Comparison of ENCODE assay signal across 8 mouse cellular contexts in genomic region chr7:4150059-4150541, GRCm38 (mm10). TPM values are rescaled to one million over a fixed set of nuclear protein-coding genes. Genes with fewer than 3 reads are reported as not detected.
DNase-seq lines count a peak whose midpoint lies in the region; ATAC-seq lines count a peak whose summit lies in the region.

Gene Leng9, minus strand, starts transcription at chr7:4150374.

- H3K4me3 ChIP-seq in heart, embryonic 11.5 days (ENCODE audit: low read depth, low read length), result peak within 1 kb of the TSS; percentile 59
- H3K4me3 ChIP-seq in kidney, embryonic 15.5 days (replicated peaks), result peak within 1 kb of the TSS; percentile 62
- peak within 1 kb of the TSS; percentile 80 for H3K4me3 ChIP-seq in lung, embryonic 16.5 days (ENCODE audit: low read length)

- intact Hi-C loops in left cerebral cortex, postnatal 36 days (cut with DNase I), result no loop called here

- H3K27ac ChIP-seq in heart, embryonic 11.5 days (ENCODE audit: low read depth, low read length), result peak within 1 kb of the TSS; percentile 84
- peak within 1 kb of the TSS; percentile 94 for H3K27ac ChIP-seq in kidney, embryonic 15.5 days
- peak within 1 kb of the TSS; percentile 99 for H3K27ac ChIP-seq in lung, embryonic 16.5 days (ENCODE audit: low read length)

- H3K27me3 ChIP-seq in heart, embryonic 11.5 days (ENCODE audit: control insufficient read depth, insufficient read depth, low read length), result peaks cover 11% of the 10 kb centered on the region; the same call in 1 of the 2 replicates
- peaks cover 20% of the 10 kb centered on the region for H3K27me3 ChIP-seq in kidney, embryonic 15.5 days
- H3K27me3 ChIP-seq in lung, embryonic 16.5 days (ENCODE audit: control insufficient read depth, insufficient read depth, low read depth, low read length), result no peaks in the 10 kb centered on the region; the same call in 1 of the 2 replicates

- DNase-seq in left cerebral cortex, postnatal 36 days (ENCODE audit: low spot score in 2 of 2), result peak; percentile 40 to 55
- no peak for DNase-seq in left cerebral cortex, adult 11 months (ENCODE audit: low spot score)
- DNase-seq in cerebellum, adult 9-10 months, result peak; percentile 82
- peak; percentile 50 to 70 for DNase-seq in spleen, postnatal 10 days (ENCODE audit: low spot score in 2 of 2)
- no peak for DNase-seq in T-cell, adult 2 months (ENCODE audit: low spot score)

- H3K9me3 ChIP-seq in heart, embryonic 11.5 days (replicated peaks; ENCODE audit: control insufficient read depth, low read length), result no peaks in the 10 kb centered on the region
- H3K9me3 ChIP-seq in kidney, embryonic 15.5 days (replicated peaks), result no peaks in the 10 kb centered on the region
- H3K9me3 ChIP-seq in lung, embryonic 16.5 days (ENCODE audit: control insufficient read depth, low read length), result no peaks in the 10 kb centered on the region

- 3% methylated on average over 14 of the region's 14 CpGs for WGBS in heart, embryonic 11.5 days (ENCODE audit: insufficient replicate concordance)
- WGBS in kidney, embryonic 15.5 days, result 2% methylated on average over 14 of the region's 14 CpGs
- WGBS in lung, embryonic 16.5 days, result 3% methylated on average over 14 of the region's 14 CpGs

- peak within 1 kb of the TSS; percentile 71 for H3K9ac ChIP-seq in heart, embryonic 11.5 days (ENCODE audit: low read depth, low read length)
- H3K9ac ChIP-seq in kidney, embryonic 15.5 days, result peak within 1 kb of the TSS; percentile 56
- peak within 1 kb of the TSS; percentile 88 for H3K9ac ChIP-seq in lung, embryonic 16.5 days (ENCODE audit: low read length)

- H3K4me1 ChIP-seq in heart, embryonic 11.5 days (ENCODE audit: control insufficient read depth, insufficient read depth, low read length), result peaks cover 14% of the 10 kb centered on the region; the same call in 1 of the 2 replicates
- H3K4me1 ChIP-seq in kidney, embryonic 15.5 days, result peaks cover 43% of the 10 kb centered on the region
- peaks cover 27% of the 10 kb centered on the region for H3K4me1 ChIP-seq in lung, embryonic 16.5 days (replicated peaks; ENCODE audit: control insufficient read depth, insufficient read depth, low read length)

- peaks cover 22% of the 10 kb centered on the region for H3K36me3 ChIP-seq in heart, embryonic 11.5 days (ENCODE audit: control insufficient read depth, insufficient read depth, low read length)
- H3K36me3 ChIP-seq in kidney, embryonic 15.5 days, result peaks cover 31% of the 10 kb centered on the region
- H3K36me3 ChIP-seq in lung, embryonic 16.5 days (ENCODE audit: control insufficient read depth, insufficient read depth, low read length), result peaks cover 27% of the 10 kb centered on the region

- peak; percentile 17 for ATAC-seq in heart, embryonic 11.5 days (replicated peaks; ENCODE audit: insufficient number of reproducible peaks, low FRiP score, low TSS enrichment)
- ATAC-seq in kidney, embryonic 15.5 days (replicated peaks; ENCODE audit: low FRiP score), result peak; percentile 40; the same call in 1 of the 2 replicates
- ATAC-seq in lung, embryonic 16.5 days (ENCODE audit: low read depth), result peak; percentile 52

- peak within 1 kb of the TSS; percentile 80 for H3K4me2 ChIP-seq in heart, embryonic 11.5 days
- peak within 1 kb of the TSS; percentile 90 for H3K4me2 ChIP-seq in kidney, embryonic 15.5 days
- peak within 1 kb of the TSS; percentile 97 for H3K4me2 ChIP-seq in lung, embryonic 16.5 days (ENCODE audit: low read depth, low read length)

RNA-seq across cellular contexts. Expression of gene Leng9, which starts in this region (rescaled TPM):
- total RNA-seq in left cerebral cortex, postnatal 36 days (2021), result 1 to 10 TPM; 5.5 to 8.4 TPM
- 1.4 TPM in 2 replicates for polyA plus RNA-seq in heart, embryonic 11.5 days (2014; fragmentation: Nextera tagmentation; extraction: Ambion mirVana)
- polyA plus RNA-seq in kidney, embryonic 15.5 days (2015; fragmentation: Nextera tagmentation; extraction: Ambion mirVana), result 2.8 and 3.5 TPM in 2 replicates
- polyA plus RNA-seq in lung, embryonic 16.5 days (2015; fragmentation: Nextera tagmentation; extraction: Ambion mirVana), result 5.0 and 5.5 TPM in 2 replicates

Comparison
In these comparisons a context has a peak if more than half of its experiments do, and no peak if none do; other contexts are left out.
1. DNase-seq: peak in left cerebral cortex, postnatal 36 days (2 of 2), cerebellum, adult 9-10 months (single experiment) and spleen, postnatal 10 days (2 of 2); none in left cerebral cortex, adult 11 months (single experiment) and T-cell, adult 2 months (single experiment).
2. Peak in every context shown above with its lines, with median percentiles within 50 percentile points of each other: ATAC-seq, H3K27ac ChIP-seq, H3K4me2 ChIP-seq, H3K4me3 ChIP-seq and H3K9ac ChIP-seq.